Mouse (Mus musculus): ENCODE measurements around the gene Twistnb. TPM values are rescaled to one million over a fixed set of nuclear protein-coding genes. Genes with fewer than 3 reads are reported as not detected.

Gene Twistnb
- total and polyA plus RNA-seq, 3 experiments: 22.1 to 44.6 (median 25.3) TPM

DNA sequence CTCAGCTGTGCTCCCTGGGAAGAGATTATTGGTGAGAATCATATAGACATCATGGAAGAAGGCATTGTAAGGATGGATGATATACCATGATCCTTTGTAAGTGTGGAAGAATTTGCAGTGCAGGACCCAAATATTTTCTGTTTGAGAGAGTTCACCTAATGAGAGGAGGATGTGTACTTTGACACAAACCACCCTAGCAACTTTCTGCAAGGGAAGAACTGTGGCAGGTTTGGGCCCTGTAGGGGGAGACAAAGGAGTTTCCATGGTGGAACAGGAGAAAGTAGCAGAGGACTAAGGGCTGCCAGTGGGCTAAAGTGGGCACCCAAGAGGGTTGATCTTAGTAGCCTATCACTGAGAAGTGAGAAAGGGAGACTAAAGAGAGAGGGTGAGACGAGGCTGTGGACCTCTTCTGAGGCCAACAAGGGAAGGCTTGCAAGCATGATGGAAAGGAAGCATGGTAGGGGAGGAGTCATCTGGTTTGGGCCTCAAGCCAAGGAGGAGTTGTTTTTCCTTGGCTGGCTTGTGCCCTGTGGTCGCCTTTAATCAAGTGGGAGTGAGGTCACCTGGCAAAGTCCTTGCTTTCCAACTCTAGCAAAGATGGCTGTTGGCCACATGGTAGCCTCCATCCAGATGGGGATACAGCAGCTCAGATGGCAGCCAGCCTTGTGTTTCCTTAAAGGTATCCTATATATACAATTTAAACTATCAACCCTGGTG is 38.4 kb upstream of the Twistnb start:
- DNase-seq (ENCODE audit: low read depth, low spot score): peak; percentile 24
- H3K36me3 ChIP-seq (ENCODE audit: control insufficient read depth in 1 of 2, insufficient read depth in 2 of 2, low read length in 2 of 2): peaks cover 0 to 4% of the 10 kb centered on the region in 2 experiments; a peak in 2 of 4 replicates
- H3K9me3 ChIP-seq (replicated peaks; ENCODE audit: insufficient read depth, low read length): no peaks in the 10 kb centered on the region
- TF ChIP-seq CHD1 (IDR thresholded peaks at IDR 0.05; ENCODE audit: low read depth, low read length) (no peak), RAD21 (IDR thresholded peaks at IDR 0.05; ENCODE audit: low read depth, low read length) (peak; percentile 34), E2F4 (IDR thresholded peaks at IDR 0.05; ENCODE audit: borderline replicate concordance, low read depth, low read length) (no peak), NRF1 (IDR thresholded peaks at IDR 0.05; ENCODE audit: insufficient read depth, low read depth, low read length, poor library complexity, severe bottlenecking) (no peak), JUND (IDR thresholded peaks at IDR 0.05; ENCODE audit: low read depth, low read length) (no peak), POLR2AphosphoS5 (IDR thresholded peaks at IDR 0.05; ENCODE audit: borderline replicate concordance, low read depth, low read length) (no peak), SMC3 (IDR thresholded peaks at IDR 0.05; ENCODE audit: low read depth, low read length) (peak; percentile 11; the same call in 1 of the 2 replicates), ZNF384 (IDR thresholded peaks at IDR 0.05; ENCODE audit: low read depth, low read length) (no peak), CTCF (IDR thresholded peaks at IDR 0.05 in 2 of 3, conservative IDR thresholded peaks at IDR 0.05 in 1 of 3; ENCODE audit: control insufficient read depth in 1 of 3, insufficient read depth in 1 of 3, low read depth in 2 of 3, low read length in 3 of 3, poor library complexity in 1 of 3, severe bottlenecking in 1 of 3) (peak in 2 of 3 experiments; percentile 24 to 50; a peak in 5 of 6 replicates)
- no peaks in the 10 kb centered on the region for H3K79me2 ChIP-seq (ENCODE audit: control insufficient read depth, insufficient read depth, low read length, poor library complexity)
- H3K27me3 ChIP-seq (ENCODE audit: control insufficient read depth in 1 of 2, insufficient read depth in 2 of 2, low read length in 2 of 2): no peaks in the 10 kb centered on the region; a peak in 3 of 4 replicates
- H3K4me3 ChIP-seq (ENCODE audit: control insufficient read depth in 1 of 2, insufficient read depth in 1 of 2, low read depth in 2 of 2, low read length in 2 of 2): no peak overlapping the region
- no peak overlapping the region for H3K27ac ChIP-seq (ENCODE audit: control insufficient read depth, low read depth, low read length)
- peaks cover 0 to 2% of the 10 kb centered on the region in 2 experiments; a peak in 1 of 4 replicates for H3K4me1 ChIP-seq (ENCODE audit: control insufficient read depth in 1 of 2, insufficient read depth in 2 of 2, low read length in 2 of 2)
- H3K9ac ChIP-seq (ENCODE audit: control insufficient read depth, low read depth, low read length, poor library complexity, severe bottlenecking): no peak overlapping the region

GRCm38 (mm10) chr12:33394804-33395623 is 34.4 kb upstream of the Twistnb start, which contains the start of gene Efcab10:
Gene Efcab10 (plus strand): TSS chr12:33394854.
- TF ChIP-seq UBTF (IDR thresholded peaks at IDR 0.05; ENCODE audit: borderline replicate concordance, insufficient read depth, low read depth, low read length): no peak
- Histone ChIP-seq H3K79me2 (ENCODE audit: control insufficient read depth, insufficient read depth, low read length, poor library complexity) (no peaks in the 10 kb centered on the region), H3K9me3 (replicated peaks; ENCODE audit: insufficient read depth, low read length) (no peaks in the 10 kb centered on the region), H3K36me3 (ENCODE audit: control insufficient read depth in 1 of 2, insufficient read depth in 2 of 2, low read length in 2 of 2) (peaks cover 0 to 4% of the 10 kb centered on the region in 2 experiments; a peak in 2 of 4 replicates), H3K27me3 (ENCODE audit: control insufficient read depth in 1 of 2, insufficient read depth in 2 of 2, low read length in 2 of 2) (no peaks in the 10 kb centered on the region; a peak in 1 of 4 replicates), H3K4me1 (ENCODE audit: control insufficient read depth in 1 of 2, insufficient read depth in 2 of 2, low read length in 2 of 2) (peaks cover 0 to 2% of the 10 kb centered on the region in 2 experiments; a peak in 1 of 4 replicates), H3K27ac (ENCODE audit: control insufficient read depth, low read depth, low read length) (no peak within 1 kb of the TSS), H3K4me3 (ENCODE audit: control insufficient read depth in 1 of 2, insufficient read depth in 1 of 2, low read depth in 2 of 2, low read length in 2 of 2) (no peak within 1 kb of the TSS), H3K9ac (ENCODE audit: control insufficient read depth, low read depth, low read length, poor library complexity, severe bottlenecking) (no peak within 1 kb of the TSS)
- DNase-seq (ENCODE audit: low read depth, low spot score): no peak

Measured in MEL (cell line).